Comparison of ENCODE assay signal across 9 mouse cellular contexts in genomic region chr2:34531801-34532298, GRCm38 (mm10).
DNase-seq lines count a peak whose midpoint lies in the region; ATAC-seq lines count a peak whose summit lies in the region.
"Had no signal": no experiment of that assay in that cellular context is flagged by ENCODE, and none has a peak within 500 bp of the region (broad histone marks: within the 10 kb centered on the region; RNA-seq: fewer than 3 reads in every experiment).

No protein-coding gene starts in this region.

- no peak overlapping the region for H3K4me2 ChIP-seq in intestine, embryonic 16.5 days (ENCODE audit: low read depth, low read length)

- 38% methylated on average over 3 of the region's 3 CpGs for WGBS in intestine, embryonic 16.5 days

- H3K27ac ChIP-seq in intestine, embryonic 16.5 days (ENCODE audit: low read length), result peak overlapping the region; percentile 34
- H3K27ac ChIP-seq: macrophage had no signal

- no peaks in the 10 kb centered on the region for H3K36me3 ChIP-seq in intestine, embryonic 16.5 days (ENCODE audit: control insufficient read depth, insufficient read depth, low read length)

- no peaks in the 10 kb centered on the region for H3K4me1 ChIP-seq in intestine, embryonic 16.5 days (ENCODE audit: control insufficient read depth, insufficient read depth, low read length)

- H3K9ac ChIP-seq in intestine, embryonic 16.5 days (ENCODE audit: low read depth, low read length), result no peak overlapping the region

- ATAC-seq in cerebellum, adult (ENCODE audit: insufficient number of reproducible peaks, low FRiP score, low TSS enrichment), result no peak
- no peak for ATAC-seq in intestine, embryonic 16.5 days

- no peaks in the 10 kb centered on the region for H3K9me3 ChIP-seq in intestine, embryonic 16.5 days (ENCODE audit: control insufficient read depth, low read length)

- no peaks in the 10 kb centered on the region for H3K27me3 ChIP-seq in intestine, embryonic 16.5 days (replicated peaks; ENCODE audit: control insufficient read depth, insufficient read depth, low read length)

- DNase-seq in cerebellum, adult 8-10 months, result peak; percentile 9
- DNase-seq in urinary bladder, postnatal 14 days (ENCODE audit: low spot score), result peak; percentile 31
- no peak for DNase-seq in urinary bladder, adult 18-20 months (ENCODE audit: low spot score in 2 of 2)
- DNase-seq in lung, postnatal 36 days, result peak; percentile 43
- no peak for DNase-seq in thymus, postnatal 10 days (ENCODE audit: low spot score in 2 of 2)
- no peak for DNase-seq in spleen, adult 12 weeks (ENCODE audit: low spot score)

- H3K4me3 ChIP-seq in intestine, embryonic 16.5 days (ENCODE audit: low read length), result no peak overlapping the region

Comparison
In these comparisons a context has a peak if more than half of its experiments do, and no peak if none do; other contexts are left out.
1. DNase-seq: peak in cerebellum, adult 8-10 months (single experiment), urinary bladder, postnatal 14 days (single experiment) and lung, postnatal 36 days (single experiment); none in urinary bladder, adult 18-20 months (0 of 2), thymus, postnatal 10 days (0 of 2) and spleen, adult 12 weeks (single experiment).